Mouse (Mus musculus) heart, adult 2 months (tissue): ENCODE measurements around the gene Eno1.

Experiments used
- CTCF ChIP-seq: fragments of 200-600 bp; IDR thresholded peaks from 2 replicates; pipeline ENCODE4 v1.8.1; 2022; ENCODE audit warnings: antibody characterized with exemption, mild to moderate bottlenecking, moderate library complexity
- EP300 ChIP-seq: fragments of 200-500 bp; IDR thresholded peaks from 2 replicates; pipeline ENCODE4 v1.6.1; 2011; ENCODE audit warnings: low read depth, low read length, control low read depth; ENCODE audit not compliant: insufficient read depth
- POLR2A ChIP-seq: fragments of 200-500 bp; IDR thresholded peaks from 2 replicates; pipeline ENCODE4 v1.6.1; 2011; ENCODE audit warnings: mild to moderate bottlenecking, low read depth, low read length, control low read depth; ENCODE audit not compliant: insufficient read depth

- TF ChIP-seq CTCF (peak; percentile 76), POLR2A (no peak), EP300 (no peak)
These were observed 28.4 kb downstream of the Eno1 start for GRCm38 (mm10) chr4:150264903-150265302.
